In the genomic region with DNA sequence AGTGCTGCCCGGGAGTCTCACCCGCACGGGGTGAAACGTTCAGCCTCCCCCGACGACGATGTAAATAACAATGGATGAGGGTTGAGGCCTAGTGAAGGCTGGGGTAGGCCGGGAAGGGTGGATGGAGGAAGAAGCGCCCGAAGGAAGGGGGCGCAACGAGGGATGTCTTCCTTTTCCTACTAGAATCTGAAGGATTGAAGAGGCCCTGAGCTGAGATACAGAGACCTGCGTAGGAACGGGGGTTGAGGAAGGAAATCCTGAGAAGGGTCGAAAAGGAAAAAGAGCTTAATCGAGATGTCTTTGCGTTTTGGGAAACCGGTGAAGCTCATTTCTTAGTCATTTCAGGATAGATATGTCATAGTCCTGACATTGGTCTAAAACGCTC, we compare ENCODE assay signal across 8 mouse cellular contexts. TPM values are rescaled to one million over a fixed set of nuclear protein-coding genes. Genes with fewer than 3 reads are reported as not detected.
DNase-seq lines count a peak whose midpoint lies in the region; ATAC-seq and TF ChIP-seq lines count a peak whose summit lies in the region.

No protein-coding gene starts in this region.

- H3K27me3 ChIP-seq in lung, embryonic 16.5 days (ENCODE audit: control insufficient read depth, insufficient read depth, low read depth, low read length) = no peaks in the 10 kb centered on the region
- no peaks in the 10 kb centered on the region for H3K27me3 ChIP-seq in limb, embryonic 13.5 days
- no peaks in the 10 kb centered on the region for H3K27me3 ChIP-seq in small intestine, adult 2 months (ENCODE audit: control insufficient read depth, insufficient read depth, low read length)

- intact Hi-C loops in gastrocnemius, postnatal 36 days (cut with DNase I) = no loop called here

- H3K36me3 ChIP-seq in lung, embryonic 16.5 days (ENCODE audit: control insufficient read depth, insufficient read depth, low read length) = no peaks in the 10 kb centered on the region
- H3K36me3 ChIP-seq in limb, embryonic 13.5 days = no peaks in the 10 kb centered on the region; the same call in 1 of the 2 replicates
- H3K36me3 ChIP-seq in small intestine, adult 2 months (ENCODE audit: control insufficient read depth, insufficient read depth, low read length) = no peaks in the 10 kb centered on the region

- peak; percentile 84 for ATAC-seq in lung, embryonic 16.5 days (ENCODE audit: low read depth)
- peak; percentile 89 for ATAC-seq in limb, embryonic 13.5 days (ENCODE audit: low FRiP score, low read depth)

- no peak for TF ChIP-seq CTCF in embryonic fibroblast, embryonic 13.5 days (IDR thresholded peaks at IDR 0.05; ENCODE audit: borderline replicate concordance, insufficient read depth, low read length)
- TF ChIP-seq CTCF in small intestine, adult 2 months (IDR thresholded peaks at IDR 0.05; ENCODE audit: extremely low read depth, insufficient read length, insufficient replicate concordance, low read depth, low read length) = 0 out of 2 replicates have a peak, but pooled peaks have one; percentile 18

- peaks cover 10% of the 10 kb centered on the region for H3K4me1 ChIP-seq in lung, embryonic 16.5 days (replicated peaks; ENCODE audit: control insufficient read depth, insufficient read depth, low read length)
- H3K4me1 ChIP-seq in embryonic fibroblast, embryonic 13.5 days (ENCODE audit: control insufficient read depth, insufficient read depth, low read length) = no peaks in the 10 kb centered on the region; the same call in 1 of the 2 replicates
- peaks cover 19% of the 10 kb centered on the region for H3K4me1 ChIP-seq in limb, embryonic 13.5 days
- no peaks in the 10 kb centered on the region for H3K4me1 ChIP-seq in small intestine, adult 2 months (ENCODE audit: control insufficient read depth, insufficient read depth, insufficient read length, low read length)

- H3K9ac ChIP-seq in lung, embryonic 16.5 days (ENCODE audit: low read length) = peak overlapping the region; percentile 94
- peak overlapping the region; percentile 88 for H3K9ac ChIP-seq in limb, embryonic 13.5 days

- H3K27ac ChIP-seq in lung, embryonic 16.5 days (ENCODE audit: low read length) = peak overlapping the region; percentile 91
- peak overlapping the region; percentile 53 for H3K27ac ChIP-seq in embryonic fibroblast, embryonic 13.5 days (ENCODE audit: insufficient read depth, low read length)
- H3K27ac ChIP-seq in limb, embryonic 13.5 days = peak overlapping the region; percentile 92
- peak overlapping the region; percentile 73 for H3K27ac ChIP-seq in small intestine, adult 2 months (ENCODE audit: insufficient read depth, low read depth, low read length)

- no peak for TF ChIP-seq POLR2A in embryonic fibroblast, embryonic 13.5 days (IDR thresholded peaks at IDR 0.05; ENCODE audit: low read depth, low read length)
- no peak for TF ChIP-seq POLR2A in small intestine, adult 2 months (IDR thresholded peaks at IDR 0.05; ENCODE audit: low read depth, low read length)

- H3K4me2 ChIP-seq in lung, embryonic 16.5 days (ENCODE audit: low read depth, low read length) = peak overlapping the region; percentile 86
- H3K4me2 ChIP-seq in limb, embryonic 13.5 days (replicated peaks) = peak overlapping the region; percentile 86

- peak overlapping the region; percentile 81 for H3K4me3 ChIP-seq in lung, embryonic 16.5 days (ENCODE audit: low read length)
- peak overlapping the region; percentile 56 for H3K4me3 ChIP-seq in embryonic fibroblast, embryonic 13.5 days (ENCODE audit: insufficient read depth, low read length)
- H3K4me3 ChIP-seq in limb, embryonic 13.5 days = peak overlapping the region; percentile 71
- H3K4me3 ChIP-seq in small intestine, adult 2 months (ENCODE audit: low read depth, low read length) = peak overlapping the region; percentile 87

- no peaks in the 10 kb centered on the region for H3K9me3 ChIP-seq in lung, embryonic 16.5 days (ENCODE audit: control insufficient read depth, low read length)
- no peaks in the 10 kb centered on the region for H3K9me3 ChIP-seq in limb, embryonic 13.5 days

- 1% methylated on average over 19 of the region's 19 CpGs for WGBS in lung, embryonic 16.5 days
- under 1% methylated on average over 19 of the region's 19 CpGs for WGBS in limb, embryonic 13.5 days
- under 1% methylated on average over 19 of the region's 19 CpGs for WGBS in small intestine, adult 2 months

- DNase-seq in lung, postnatal 36 days = no peak
- DNase-seq in gastrocnemius, postnatal 36 days = no peak
- no peak for DNase-seq in gastrocnemius, postnatal 4 days (ENCODE audit: low spot score in 2 of 2)
- no peak for DNase-seq in left cerebral cortex, adult 9 months (ENCODE audit: low spot score in 2 of 2)

RNA-seq across cellular contexts. Expression of a gene that starts 9.0 kb away (rescaled TPM):
- polyA plus RNA-seq in lung, embryonic 16.5 days (2015; fragmentation: Nextera tagmentation; extraction: Ambion mirVana) = 1.3 and 1.5 TPM in 2 replicates
- polyA plus RNA-seq in embryonic fibroblast, embryonic 13.5 days (2011; ENCODE audit: insufficient read length, low read depth, missing spikeins) = 0.98 TPM in 1 of 2 replicates, not detected in the other
- polyA plus RNA-seq in limb, embryonic 13.5 days (2015; fragmentation: Nextera tagmentation; extraction: Ambion mirVana) = 1.6 and 1.7 TPM in 2 replicates
- polyA plus RNA-seq in small intestine, adult 2 months (2012; rRNA removed) = 0.18 and 0.56 TPM in 2 replicates
- 1 to 10 TPM; 1.7 to 1.8 TPM for total RNA-seq in gastrocnemius, postnatal 36 days (2021)
- total RNA-seq in gastrocnemius, postnatal 4 days (2021) = 1 to 10 TPM; 2.0 to 2.7 TPM

RNA-seq across cellular contexts. Expression of a gene that starts 54.3 kb away (rescaled TPM):
- polyA plus RNA-seq in lung, embryonic 16.5 days (2015; fragmentation: Nextera tagmentation; extraction: Ambion mirVana) = 246 and 249 TPM in 2 replicates
- 145 and 156 TPM in 2 replicates for polyA plus RNA-seq in embryonic fibroblast, embryonic 13.5 days (2011; ENCODE audit: insufficient read length, low read depth, missing spikeins)
- 319 and 338 TPM in 2 replicates for polyA plus RNA-seq in limb, embryonic 13.5 days (2015; fragmentation: Nextera tagmentation; extraction: Ambion mirVana)
- 7.1 and 18.4 TPM in 2 replicates for polyA plus RNA-seq in small intestine, adult 2 months (2012; rRNA removed)
- 10 to 100 TPM; 41.9 to 44.8 TPM for total RNA-seq in gastrocnemius, postnatal 36 days (2021)
- 10 to 100 TPM; 78.9 to 83.6 TPM for total RNA-seq in gastrocnemius, postnatal 4 days (2021)

RNA-seq across cellular contexts. Expression of a gene that starts 54.9 kb away (rescaled TPM):
- 20.7 and 20.9 TPM in 2 replicates for polyA plus RNA-seq in lung, embryonic 16.5 days (2015; fragmentation: Nextera tagmentation; extraction: Ambion mirVana)
- 2.1 and 2.9 TPM in 2 replicates for polyA plus RNA-seq in embryonic fibroblast, embryonic 13.5 days (2011; ENCODE audit: insufficient read length, low read depth, missing spikeins)
- polyA plus RNA-seq in limb, embryonic 13.5 days (2015; fragmentation: Nextera tagmentation; extraction: Ambion mirVana) = 105 and 124 TPM in 2 replicates
- 4.2 and 17.6 TPM in 2 replicates for polyA plus RNA-seq in small intestine, adult 2 months (2012; rRNA removed)
- 100 to 1,000 TPM; 153 to 158 TPM for total RNA-seq in gastrocnemius, postnatal 36 days (2021)
- total RNA-seq in gastrocnemius, postnatal 4 days (2021) = 10 to 100 TPM; 87.0 to 92.4 TPM
